Mouse (Mus musculus) kidney, postnatal 4 days (tissue): ENCODE results near the gene 6430550D23Rik.
A peak's percentile ranks its signal among the peaks of the same experiment; 100 is the strongest.
"Not testable (repeated sequence)": the region's sequence is repeated elsewhere in the genome, so short reads cannot be mapped to it uniquely, and the experiment has no call there.

Experiments
- DNase-seq, 2 experiments: peaks; one replicate each; pipeline ENCODE4 v3.0.0; 2021; ENCODE audit warnings: mixed read lengths in 2 of 2

The 6430550D23Rik gene

DNA sequence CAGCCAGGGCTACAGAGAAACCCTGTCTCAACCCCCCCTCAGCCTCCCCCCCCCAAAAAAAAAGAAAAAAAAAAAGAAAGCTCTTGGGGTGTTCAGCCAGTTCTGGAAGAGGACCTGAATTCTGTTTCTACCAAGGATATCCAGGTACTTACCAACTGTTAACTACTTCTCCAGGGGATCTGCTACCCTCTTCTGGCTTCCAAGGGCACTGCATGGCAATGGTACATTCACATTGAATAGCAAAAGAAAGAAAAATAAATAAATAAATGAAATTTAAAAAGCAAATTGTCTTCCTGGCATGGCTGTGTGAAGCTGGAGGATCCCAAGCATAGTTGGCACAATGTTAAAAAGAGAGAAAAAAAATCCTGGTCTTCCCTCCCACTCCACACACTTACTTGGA, 55.8 kb downstream of the 6430550D23Rik start:
- DNase-seq = peak; percentile 84 to 85

DNA sequence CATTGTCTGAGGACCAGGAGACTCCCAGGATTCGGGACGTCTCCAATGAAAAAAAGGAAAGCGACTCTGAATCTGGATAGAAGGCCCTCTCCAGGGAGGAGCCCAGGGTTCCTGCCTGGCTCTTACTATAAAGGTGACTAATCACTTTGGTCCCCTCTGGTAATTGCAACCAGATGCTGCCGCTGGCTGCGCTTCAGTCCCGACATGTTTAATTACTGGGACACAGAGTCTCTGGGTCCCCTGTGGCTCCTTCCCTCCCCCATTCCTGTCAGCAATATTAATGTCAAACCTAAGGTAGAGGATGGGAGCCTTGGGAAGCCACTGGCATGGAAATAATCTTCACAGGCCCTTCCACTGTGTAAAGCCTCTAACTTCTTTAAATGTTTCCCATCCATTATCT, 58.4 kb downstream of the 6430550D23Rik start:
- no peak for DNase-seq

DNA sequence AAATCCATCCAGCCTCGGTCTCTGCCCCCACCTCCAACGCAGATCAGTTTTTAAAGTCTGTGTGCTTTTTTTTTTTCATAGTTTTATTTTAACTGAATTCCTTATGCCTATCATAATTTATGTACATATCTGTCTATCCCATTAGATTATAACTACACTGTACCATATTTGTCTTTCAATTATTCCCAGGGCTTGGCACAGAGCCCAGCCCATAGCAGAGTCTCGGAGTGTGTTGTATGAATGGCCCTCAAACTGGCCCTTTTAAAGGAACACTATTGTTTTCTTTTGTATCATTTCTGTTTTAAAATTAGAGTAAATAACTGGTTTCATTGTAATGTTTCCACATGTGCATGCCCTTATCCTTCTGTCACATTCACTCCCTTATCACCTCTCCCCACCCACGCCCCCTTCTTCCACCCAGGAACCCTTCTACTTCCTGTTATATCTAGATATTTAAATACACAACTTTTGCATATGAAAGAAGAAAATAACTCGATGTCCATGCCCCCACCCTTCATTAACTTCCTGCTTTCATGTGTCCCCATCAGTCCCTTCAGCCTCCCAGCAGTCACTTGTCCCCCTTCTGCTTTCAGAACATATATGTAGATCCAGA, 60.3 kb downstream of the 6430550D23Rik start:
- peak in 1 of 2 experiments; percentile 39 for DNase-seq

DNA sequence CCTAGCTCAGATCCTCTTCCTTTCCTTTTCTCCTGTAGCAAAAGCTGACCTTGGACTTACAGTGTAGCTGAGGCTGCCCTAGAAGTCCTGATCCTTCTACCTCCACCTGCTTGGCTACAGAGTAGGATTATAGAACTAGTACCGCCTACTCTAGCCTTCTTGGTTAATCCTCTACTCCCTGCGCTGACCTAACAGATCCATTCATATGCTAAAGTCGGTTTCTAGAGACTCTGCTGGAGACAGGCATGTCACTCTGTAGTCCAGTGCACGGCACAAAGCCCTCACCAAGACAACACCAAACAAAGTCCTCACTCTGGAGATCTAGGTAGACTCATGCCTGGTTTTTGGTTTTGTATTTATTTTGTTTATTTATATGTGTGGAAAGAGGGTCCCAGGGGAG, 61.3 kb downstream of the 6430550D23Rik start:
- DNase-seq = no peak

DNA sequence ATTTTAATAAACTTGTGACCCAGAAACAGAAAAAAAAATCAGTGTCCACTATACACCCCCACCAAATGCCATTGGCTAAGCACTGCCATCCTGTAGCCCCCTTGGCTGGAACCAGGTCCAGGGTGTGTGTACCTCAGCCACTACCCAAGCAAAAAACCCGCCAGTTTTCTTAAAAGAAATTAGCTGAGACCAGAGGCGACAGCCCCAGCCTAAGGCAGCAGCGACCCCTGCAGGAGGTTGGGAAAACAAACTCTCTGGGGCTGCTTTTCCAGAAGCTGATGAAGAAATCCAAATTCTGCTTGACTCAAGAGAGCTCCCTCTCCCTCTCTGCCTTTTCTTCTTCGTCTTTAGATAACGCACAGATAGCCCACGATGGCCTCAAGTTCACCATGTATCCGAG, 61.7 kb downstream of the 6430550D23Rik start:
- DNase-seq = peak; percentile 88 to 89

DNA sequence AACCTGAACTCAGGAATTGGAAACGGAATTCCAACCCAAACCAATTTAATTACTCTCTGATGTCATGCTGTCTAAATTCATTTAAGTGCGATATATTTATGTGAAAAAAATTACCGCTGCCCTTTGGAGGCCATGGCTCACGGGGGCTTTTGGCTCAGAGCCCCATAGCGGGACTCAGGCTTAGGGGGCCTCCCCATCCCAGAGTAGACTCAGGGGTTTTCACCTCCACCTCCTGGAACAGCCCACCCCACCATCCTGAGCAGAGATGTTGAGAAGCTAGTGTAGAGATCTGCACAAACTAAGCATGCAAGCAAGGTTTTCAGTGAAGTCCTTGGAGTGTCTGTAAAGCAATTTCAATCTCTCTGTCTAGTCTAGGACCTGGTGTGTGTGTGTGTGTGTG, 62.2 kb downstream of the 6430550D23Rik start:
- no peak for DNase-seq

DNA sequence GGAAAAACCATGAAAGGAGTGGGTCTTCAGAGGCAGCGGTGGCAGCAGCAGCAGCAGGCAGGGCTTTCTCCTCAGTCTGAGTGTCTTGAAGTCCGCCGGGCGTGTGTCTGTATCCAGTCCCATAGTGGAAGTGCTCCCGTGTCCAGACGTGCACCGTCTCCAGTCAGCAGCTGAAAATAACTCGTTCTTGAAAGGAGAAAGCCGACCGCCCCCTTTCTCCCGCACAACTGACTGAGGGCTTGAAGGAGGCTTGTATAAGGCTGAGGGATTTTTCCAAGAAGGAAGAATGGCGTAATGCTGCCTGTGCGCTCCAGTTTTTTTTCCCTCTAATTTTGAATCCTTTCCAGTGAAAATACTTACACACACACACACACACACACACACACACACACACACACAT, 62.7 kb downstream of the 6430550D23Rik start, which contains the start of gene Gdf5:
Gene Gdf5, minus strand, starts transcription at position 244 of the 400 bp plus-strand sequence.
- peak; percentile 27 to 44 for DNase-seq

DNA sequence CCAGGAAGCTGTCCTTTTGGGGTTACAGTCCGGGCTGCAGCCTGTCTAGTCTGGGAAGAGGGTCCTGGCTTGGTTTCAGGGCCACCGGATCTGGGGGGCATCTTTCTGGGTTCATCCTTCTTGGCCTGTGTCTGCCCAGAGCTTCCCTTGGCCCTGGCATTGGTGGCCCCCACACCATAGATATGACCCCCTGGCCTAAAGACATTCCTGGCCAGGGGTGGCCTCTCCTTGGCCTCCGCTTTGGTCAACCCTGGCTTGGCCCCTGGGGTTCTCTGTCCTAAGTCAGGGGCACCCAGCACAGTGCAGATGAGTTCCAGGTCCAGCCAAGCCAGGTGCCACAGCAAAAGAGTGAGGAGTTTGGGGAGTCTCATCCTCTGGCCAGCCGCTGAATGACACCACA, 63.1 kb downstream of the 6430550D23Rik start:
- DNase-seq = no peak

DNA sequence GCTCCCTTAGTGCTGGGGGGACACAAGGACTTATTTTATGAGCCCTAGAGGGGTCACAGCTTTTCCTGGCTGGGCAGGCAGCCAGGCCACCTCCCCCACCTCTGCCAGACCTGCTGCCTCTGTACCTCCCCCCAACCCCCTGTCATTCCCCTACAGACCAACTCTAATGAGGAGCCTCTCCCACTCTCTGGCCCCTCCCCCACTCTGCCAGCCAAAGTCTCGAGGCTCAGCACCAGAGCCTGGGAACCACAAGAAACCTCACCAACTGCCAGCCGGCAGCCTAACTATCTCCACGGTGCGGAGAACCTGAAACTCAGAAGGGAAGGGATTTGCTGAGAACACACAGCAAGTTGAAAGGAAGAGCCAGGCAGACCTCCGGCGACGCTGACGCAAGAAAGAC, 64.3 kb downstream of the 6430550D23Rik start:
- peak; percentile 59 to 71 for DNase-seq

DNA sequence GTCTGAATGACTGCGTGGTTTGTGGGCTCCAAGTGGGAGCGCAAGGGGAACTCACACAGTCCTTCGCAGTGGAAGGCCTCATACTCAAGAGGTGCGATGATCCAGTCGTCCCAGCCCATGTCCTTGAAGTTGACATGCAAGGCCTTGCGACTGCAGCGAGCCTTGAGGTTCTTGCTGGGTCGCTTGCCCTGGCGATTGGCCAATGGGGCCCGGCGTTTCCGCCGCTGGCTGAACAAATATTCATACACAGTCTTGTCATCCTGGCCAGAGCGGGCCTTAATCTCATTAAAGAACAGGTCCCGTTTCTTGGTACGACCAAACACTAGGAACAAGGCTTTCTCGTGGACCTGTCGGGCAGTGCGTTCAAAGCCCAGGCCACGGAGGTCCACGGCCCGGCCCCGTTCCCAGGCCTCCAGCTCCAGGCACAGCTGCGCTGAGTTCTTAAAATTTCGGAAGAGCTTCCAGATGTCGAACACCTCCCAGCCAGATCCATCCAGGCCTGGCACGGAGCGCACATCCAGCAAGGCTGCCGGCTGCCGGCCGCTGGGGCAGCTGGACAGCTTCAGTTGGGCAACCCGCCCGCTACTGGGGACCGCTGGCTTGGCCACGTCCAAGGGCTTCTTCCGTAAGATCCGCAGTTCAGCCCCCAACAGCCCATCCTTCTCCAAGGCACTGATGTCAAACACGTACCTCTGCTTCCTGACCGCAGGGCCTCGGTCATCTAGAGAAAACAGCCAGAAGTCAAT, 65.9 kb downstream of the 6430550D23Rik start:
- peak; percentile 41 to 44 for DNase-seq

DNA sequence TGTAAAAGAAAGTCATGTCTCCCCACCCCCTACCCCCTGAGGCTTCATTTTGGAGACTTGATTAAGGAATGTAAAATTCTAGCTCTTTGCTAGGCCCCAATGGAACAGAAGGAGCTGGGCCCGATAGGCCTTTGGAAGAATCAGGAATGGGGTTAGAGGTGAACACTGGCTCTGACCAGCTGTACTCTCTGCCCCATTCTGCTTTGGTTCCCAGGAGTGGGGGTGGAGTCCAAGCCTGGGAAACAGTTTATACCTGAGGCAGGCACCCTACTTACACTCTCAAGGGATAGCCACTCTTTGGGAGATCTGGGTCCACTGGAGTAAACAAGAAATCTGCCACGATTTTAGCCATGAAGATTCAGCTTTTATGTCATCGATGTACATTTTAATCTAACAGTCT, 67.1 kb downstream of the 6430550D23Rik start, which contains the start of gene Gm15557:
Gene Gm15557, plus strand, starts transcription at position 48 of the 400 bp plus-strand sequence.
- DNase-seq = no peak

DNA sequence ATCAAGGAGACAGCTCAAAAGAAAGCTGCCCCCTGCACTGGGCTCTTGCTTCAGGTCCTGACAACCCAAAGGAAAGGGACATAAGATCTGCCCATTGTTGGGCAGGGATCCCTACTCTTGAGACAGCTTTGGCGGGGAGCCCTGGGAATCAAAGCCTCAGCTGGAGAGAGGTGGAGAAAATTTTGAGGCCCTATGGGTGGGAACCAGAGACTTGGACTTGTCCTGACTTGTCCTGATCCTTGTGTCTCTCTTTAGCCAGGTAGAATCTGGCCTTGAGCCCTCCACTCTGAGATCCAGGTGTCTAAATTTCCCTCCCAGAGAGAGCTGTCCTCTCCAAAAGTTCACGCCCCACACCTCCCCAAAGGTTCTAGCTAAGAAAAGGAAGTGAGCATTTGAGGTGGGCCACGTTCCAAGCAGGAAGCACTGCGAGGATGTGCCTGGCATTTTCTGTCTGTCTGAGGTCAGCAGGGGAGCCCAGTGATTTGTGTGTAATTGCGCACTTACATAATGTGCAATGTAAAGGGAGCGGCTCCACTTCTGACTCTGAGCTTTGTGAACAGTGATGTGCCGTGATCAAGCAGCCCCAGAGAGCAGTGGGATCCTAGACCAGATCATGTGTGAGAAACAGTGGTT, 67.8 kb downstream of the 6430550D23Rik start:
- no peak for DNase-seq

DNA sequence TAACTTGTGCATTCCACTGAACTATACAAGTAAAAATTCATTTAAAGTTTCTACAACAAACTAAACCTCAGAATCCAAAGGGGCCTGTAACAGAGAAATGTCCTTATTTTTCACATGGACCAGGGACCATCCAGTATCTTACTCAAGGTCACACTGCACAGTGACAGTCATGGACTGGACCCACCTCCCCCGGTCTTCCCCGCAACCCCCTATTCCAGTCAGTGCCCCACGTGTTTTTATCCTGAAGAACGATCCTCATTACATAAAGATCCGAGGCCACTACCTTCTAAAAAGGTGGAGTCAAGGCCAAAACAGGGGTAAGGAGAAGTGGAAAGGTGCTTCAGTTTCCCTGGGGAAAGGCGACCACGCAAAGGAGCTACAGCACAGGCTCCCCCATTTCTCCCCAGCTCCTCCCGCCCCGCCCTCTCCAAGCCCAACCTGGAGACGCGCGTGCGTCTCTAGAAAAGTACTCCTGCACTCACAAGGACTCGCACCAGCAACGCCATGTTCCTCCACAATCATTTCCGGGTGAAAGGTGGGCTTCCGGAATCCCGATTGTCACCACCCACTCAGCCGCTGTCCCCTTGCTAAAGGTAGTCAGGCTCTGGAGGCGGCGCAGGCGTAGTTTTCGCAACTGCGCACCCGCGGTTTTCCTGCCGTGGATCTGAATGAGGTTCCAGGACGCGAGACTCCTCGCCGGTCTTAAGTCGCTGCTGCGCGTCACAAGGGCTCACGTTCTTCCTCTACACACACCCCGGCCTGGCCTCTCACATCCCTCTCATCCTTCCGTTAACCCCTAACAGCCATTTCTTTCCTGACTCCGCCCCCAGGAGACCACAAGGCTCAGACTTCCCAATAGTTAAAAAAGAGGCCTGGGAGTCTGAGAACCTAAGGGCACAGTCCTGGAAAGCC, 78.0 kb downstream of the 6430550D23Rik start, which contains the start of gene Uqcc1:
Gene Uqcc1, minus strand, starts transcription at position 780 of the 912 bp plus-strand sequence.
- DNase-seq = peak; percentile 93 to 95

DNA sequence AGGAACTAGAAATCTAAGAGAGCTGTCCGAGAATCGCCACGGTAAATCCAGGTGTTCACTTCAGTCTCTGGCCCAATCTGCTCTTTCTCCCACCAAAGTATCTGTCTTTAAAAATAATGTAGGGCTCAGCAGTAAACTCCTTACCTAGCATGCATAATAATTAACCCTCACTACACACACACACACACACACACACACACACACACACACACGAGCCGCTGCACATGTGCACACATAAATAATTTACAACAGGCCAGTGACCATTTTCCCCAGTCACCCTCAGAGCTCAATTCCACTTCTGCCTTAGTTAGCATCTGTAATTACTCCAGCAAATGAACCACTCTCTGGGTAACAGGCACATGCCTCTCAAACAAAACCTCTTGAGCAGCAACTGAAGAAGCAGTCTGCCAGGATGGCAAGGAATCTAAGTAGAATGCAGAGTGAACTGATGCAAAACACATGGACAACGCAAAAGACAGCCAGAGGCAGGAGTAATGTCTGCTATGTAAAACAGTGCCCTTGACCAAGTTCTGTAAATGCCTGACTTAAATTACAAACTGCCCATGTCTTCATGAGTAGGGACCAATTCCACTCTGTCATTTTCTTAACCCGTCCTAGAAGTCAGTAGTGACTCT, 78.9 kb downstream of the 6430550D23Rik start:
- peak; percentile 51 to 68 for DNase-seq

DNA sequence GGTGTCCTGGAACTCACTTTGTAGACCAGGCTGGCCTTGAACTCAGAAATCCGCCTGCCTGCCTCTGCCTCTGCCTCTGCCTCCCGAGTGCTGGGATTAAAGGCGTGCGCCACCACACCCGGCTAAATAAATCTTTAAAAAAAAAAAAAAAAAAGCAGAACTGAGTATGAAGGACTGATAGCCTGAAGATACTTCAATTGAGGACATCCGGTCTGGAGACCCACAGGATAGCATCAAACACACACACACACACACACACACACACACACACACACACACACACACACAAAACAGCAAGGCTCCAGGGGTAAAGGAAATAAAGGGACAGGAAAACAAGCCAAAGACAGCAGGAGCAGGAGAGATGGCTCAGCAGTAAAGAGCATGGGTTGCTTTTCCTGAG, 82.6 kb downstream of the 6430550D23Rik start:
- DNase-seq = not testable (repeated sequence)
